Mouse (Mus musculus) layer of hippocampus, adult 9-11 months (tissue): ENCODE measurements around the gene Eif2ak4.

Experiments used
- DNase-seq: peaks from one replicate; pipeline ENCODE4 v3.0.0; 2022

Eif2ak4 gene

GRCm38 (mm10) chr2:118466601-118467000, 78.2 kb downstream of the Eif2ak4 start:
- DNase-seq = no peak

GRCm38 (mm10) chr2:118468354-118468753, 79.9 kb downstream of the Eif2ak4 start:
- DNase-seq = no peak

DNA sequence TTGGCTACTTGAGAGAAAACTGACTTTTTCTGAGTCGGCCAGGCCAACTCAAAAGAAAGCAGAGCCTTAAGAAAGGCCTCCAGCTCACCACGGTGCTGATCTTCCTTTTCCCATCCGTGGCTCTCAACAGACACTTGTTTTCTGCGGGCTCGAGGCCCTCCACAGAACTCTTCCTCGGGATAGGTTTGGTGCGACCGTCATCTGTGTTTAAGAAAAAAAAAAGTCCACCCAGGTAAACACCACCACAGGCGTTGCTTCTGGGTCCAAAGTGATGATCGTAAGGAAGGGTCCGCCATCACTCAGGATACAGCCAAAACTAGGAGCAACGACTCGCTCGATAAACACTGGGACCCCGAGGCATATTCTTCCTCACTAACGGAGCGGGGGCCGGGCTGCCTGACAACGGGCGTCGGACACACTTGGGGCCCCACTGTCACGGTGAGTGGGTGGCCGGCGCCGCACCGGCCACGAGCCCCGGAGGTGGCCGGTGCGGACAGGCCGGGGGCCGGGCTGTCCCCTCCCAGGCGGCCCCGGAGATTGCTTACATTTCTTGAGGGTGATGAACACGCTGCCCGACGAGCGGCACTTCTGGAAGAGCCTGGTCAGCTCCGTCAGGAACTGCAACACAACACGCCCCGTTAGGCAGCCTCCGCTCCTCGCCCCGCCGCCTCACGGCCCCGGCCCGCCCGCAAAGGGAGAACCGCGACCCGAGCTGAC, 90.6 kb downstream of the Eif2ak4 start:
- DNase-seq = no peak

- peak; percentile 92 for DNase-seq
Observed at GRCm38 (mm10) chr2:118479550-118479909, 91.1 kb downstream of the Eif2ak4 start, which contains the start of gene Srp14. Gene Srp14, minus strand, starts transcription at chr2:118479711.

DNA sequence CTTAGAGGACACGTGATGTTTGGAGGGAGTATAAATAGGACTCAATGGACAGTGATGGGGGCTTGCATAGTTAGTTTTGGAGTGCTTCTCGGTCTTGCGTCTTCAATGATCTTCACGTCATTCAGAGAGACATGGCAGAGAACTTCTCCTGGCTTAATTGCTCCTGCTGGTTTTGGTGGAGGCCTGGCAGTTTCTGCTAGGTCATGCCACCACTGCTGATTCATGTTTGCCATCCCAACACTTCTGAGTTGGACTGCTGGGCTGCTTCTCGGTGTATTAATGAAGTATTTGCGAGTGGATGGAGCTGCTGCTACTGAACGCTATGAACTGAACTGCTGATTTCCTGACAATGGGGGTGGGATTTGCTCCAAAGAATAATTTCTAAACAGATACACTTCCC, 92.5 kb downstream of the Eif2ak4 start:
- DNase-seq = no peak

GRCm38 (mm10) chr2:118483032-118483431, 94.6 kb downstream of the Eif2ak4 start:
- no peak for DNase-seq

DNA sequence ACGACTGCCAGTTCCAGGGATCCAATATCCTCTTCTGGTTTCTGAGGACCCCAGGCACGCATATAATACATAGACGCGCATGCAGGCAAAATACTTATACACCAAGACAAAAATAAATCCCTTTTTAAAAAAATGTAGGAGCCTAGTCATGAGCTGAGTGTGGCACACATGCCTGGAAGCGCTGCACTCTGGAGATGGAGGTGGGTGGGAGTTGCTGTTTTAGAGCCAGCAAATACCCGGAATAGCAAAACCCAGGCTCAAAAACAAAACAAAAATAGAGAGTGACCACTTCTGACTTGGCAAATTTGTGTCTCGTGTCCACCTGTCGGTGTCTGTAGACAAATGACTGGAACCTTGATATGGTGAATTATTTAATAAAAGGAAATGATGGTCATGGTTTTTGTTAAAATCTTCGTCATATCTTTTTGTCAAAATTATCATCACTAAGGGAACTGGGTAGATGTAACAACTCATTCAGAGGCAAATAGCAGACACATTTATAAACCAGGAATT, 96.0 kb downstream of the Eif2ak4 start:
- DNase-seq = no peak

GRCm38 (mm10) chr2:118485415-118485814, 97.0 kb downstream of the Eif2ak4 start:
- no peak for DNase-seq

GRCm38 (mm10) chr2:118486933-118487332, 98.5 kb downstream of the Eif2ak4 start:
- DNase-seq = peak; percentile 62

DNA sequence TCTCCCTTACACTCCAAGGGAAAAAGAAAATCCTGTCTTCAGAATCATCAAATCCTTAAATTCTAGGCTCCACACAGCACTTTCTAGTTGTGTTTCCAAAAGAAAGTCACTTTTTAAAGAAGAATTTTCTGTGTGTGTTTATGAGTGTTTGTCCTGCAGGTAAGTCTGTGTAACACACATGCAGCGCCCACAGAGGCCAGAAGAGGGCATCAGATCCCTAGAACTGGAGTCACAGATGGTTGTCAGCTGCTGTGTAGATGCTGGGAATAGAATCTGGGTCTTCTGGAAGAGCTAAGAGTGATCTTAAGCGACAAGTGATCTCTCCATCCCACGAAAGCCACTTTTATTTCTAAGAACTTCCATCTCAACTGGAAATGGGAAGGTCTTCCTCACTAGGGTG, 99.4 kb downstream of the Eif2ak4 start:
- no peak for DNase-seq

- peak; percentile 82 for DNase-seq
Observed at GRCm38 (mm10) chr2:118490241-118491091, 102.0 kb downstream of the Eif2ak4 start.

DNA sequence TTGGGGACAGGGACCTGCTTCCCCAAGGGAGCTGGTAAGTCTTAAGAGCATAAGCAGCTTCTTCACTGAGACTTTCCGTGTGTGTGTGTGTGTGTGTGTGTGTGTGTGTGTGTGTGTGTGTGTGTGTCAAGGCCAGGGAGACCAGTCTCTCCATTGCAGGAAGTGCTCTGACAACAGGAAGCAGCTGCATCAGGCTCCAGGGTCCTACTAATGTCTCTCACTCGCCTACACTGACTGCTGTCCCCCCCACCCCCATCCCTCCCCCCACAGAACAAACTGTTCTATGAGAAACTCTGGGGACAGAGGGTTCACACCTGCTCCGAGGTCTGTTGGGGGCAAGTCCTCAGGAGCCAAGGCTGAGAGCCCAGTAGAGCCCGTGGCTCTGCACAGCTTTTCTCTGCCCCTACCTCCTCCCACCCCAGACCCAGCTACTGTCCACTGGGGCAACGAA, 102.9 kb downstream of the Eif2ak4 start:
- DNase-seq = peak; percentile 66

DNA sequence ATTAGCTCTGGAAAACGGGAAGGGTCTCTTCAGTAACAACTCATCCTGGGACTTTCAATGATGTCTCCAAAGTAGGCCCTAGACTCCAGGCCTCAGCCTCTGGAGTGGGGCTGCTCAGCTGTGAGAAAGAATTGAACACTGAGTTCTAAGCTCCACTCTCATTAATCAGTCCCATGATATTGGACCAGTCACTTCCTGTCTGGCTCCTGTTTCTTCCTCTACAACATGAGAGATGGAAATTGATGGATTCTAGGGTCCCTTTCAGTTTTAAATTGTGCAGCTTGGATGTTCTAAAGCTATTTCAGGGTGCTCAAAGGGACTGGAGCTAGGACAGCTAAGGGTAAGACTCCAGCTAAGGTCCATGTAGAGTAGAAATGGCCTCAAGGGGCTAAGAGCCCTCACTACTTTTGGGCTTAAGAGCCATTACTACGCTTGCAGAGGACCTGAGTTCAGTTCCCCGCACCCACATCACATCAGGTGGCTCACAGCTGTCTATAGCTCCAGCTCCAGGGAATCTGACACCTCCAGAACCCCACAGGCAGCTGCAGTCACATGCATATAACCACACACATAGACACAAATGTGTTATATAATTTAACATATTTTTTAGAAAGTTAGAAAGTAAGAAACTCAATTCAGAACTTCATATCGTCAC, 103.5 kb downstream of the Eif2ak4 start:
- DNase-seq = no peak

GRCm38 (mm10) chr2:118495024-118495423, 106.6 kb downstream of the Eif2ak4 start:
- DNase-seq = no peak

GRCm38 (mm10) chr2:118497890-118498289, 109.5 kb downstream of the Eif2ak4 start:
- no peak for DNase-seq

DNA sequence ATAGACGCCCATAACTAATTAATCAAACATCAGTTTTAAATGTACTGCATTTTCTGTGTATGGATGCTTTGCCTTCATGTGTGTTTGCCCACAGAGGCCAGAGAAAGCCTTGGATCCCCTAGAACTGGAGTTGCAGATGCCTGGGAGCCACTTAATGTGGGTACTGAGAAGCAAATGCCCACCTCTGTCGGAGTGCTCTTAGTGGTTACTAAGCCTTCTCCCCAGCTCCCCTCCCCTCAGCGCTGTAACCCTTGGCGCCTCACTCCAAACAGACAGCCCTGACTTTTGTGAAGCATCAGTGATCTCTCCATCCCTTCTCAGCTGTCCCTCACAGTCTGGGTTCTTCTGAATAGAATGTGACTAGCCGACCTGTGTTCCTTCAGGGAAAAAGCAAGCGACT, 110.1 kb downstream of the Eif2ak4 start:
- DNase-seq = no peak

- DNase-seq = peak; percentile 29
Observed at GRCm38 (mm10) chr2:118499135-118499961, 110.9 kb downstream of the Eif2ak4 start.

GRCm38 (mm10) chr2:118500191-118500590, 111.8 kb downstream of the Eif2ak4 start:
- no peak for DNase-seq

DNA sequence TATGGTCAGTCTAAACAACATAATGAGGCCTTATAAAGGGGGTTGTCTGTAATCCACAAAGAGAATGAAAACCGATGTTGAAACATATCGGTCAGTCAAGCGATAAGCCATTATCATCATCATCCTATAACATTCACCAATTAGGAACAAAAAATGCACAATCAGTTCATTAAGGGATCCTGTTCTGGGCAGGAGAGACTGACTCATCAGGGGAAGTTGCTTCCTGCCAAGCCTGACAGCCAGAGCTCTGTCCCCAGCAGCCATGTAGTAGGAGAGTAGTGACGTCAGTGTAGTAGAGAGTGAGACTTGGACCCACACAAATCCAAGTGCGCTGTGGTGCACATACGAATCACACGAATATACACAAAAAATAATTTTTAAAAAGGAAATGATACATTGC, 118.7 kb downstream of the Eif2ak4 start:
- DNase-seq = no peak

- DNase-seq = no peak
Observed at GRCm38 (mm10) chr2:118509688-118510446, 121.4 kb downstream of the Eif2ak4 start.

GRCm38 (mm10) chr2:118510447-118511310, 122.3 kb downstream of the Eif2ak4 start:
- peak; percentile 92 for DNase-seq
